Mouse (Mus musculus): ENCODE data around the gene Grsf1.

Grsf1 gene

GRCm38 (mm10) chr5:88675443-88676387 is at the start of gene Grsf1:
Gene Grsf1, minus strand, starts transcription at chr5:88676171.
- peak; percentile 93 for DNase-seq

GRCm38 (mm10) chr5:88724030-88724429 is 48.1 kb upstream of the Grsf1 start:
- DNase-seq, result no peak

GRCm38 (mm10) chr5:88722213-88722600 is 46.2 kb upstream of the Grsf1 start:
- DNase-seq, result peak; percentile 55

GRCm38 (mm10) chr5:88721565-88722212 is 45.7 kb upstream of the Grsf1 start:
- peak; percentile 32 for DNase-seq

- no peak for DNase-seq
These were observed 45.1 kb upstream of the Grsf1 start for GRCm38 (mm10) chr5:88721003-88721475.

GRCm38 (mm10) chr5:88720116-88721002 is 44.4 kb upstream of the Grsf1 start, which contains the start of gene Mob1b:
Gene Mob1b, plus strand, starts transcription at chr5:88720855.
- DNase-seq, result peak; percentile 98

GRCm38 (mm10) chr5:88716983-88717382 is 41.0 kb upstream of the Grsf1 start:
- no peak for DNase-seq

GRCm38 (mm10) chr5:88712328-88712727 is 36.4 kb upstream of the Grsf1 start:
- DNase-seq, result no peak

GRCm38 (mm10) chr5:88711618-88712224 is 35.8 kb upstream of the Grsf1 start:
- DNase-seq, result no peak

- DNase-seq, result no peak
These were observed 35.2 kb upstream of the Grsf1 start for GRCm38 (mm10) chr5:88711128-88711527.

GRCm38 (mm10) chr5:88703551-88703950 is 27.6 kb upstream of the Grsf1 start:
- DNase-seq, result no peak

GRCm38 (mm10) chr5:88702041-88702440 is 26.1 kb upstream of the Grsf1 start:
- no peak for DNase-seq

- DNase-seq, result no peak
These were observed 23.4 kb upstream of the Grsf1 start for GRCm38 (mm10) chr5:88699251-88699913.

GRCm38 (mm10) chr5:88697291-88697690 is 21.3 kb upstream of the Grsf1 start:
- no peak for DNase-seq

- no peak for DNase-seq
These were observed 17.1 kb upstream of the Grsf1 start for GRCm38 (mm10) chr5:88693057-88693456.

GRCm38 (mm10) chr5:88692586-88692985 is 16.6 kb upstream of the Grsf1 start:
- no peak for DNase-seq

GRCm38 (mm10) chr5:88691506-88692095 is 15.6 kb upstream of the Grsf1 start:
- DNase-seq, result no peak

- no peak for DNase-seq
These were observed 14.9 kb upstream of the Grsf1 start for GRCm38 (mm10) chr5:88690681-88691505.

- DNase-seq, result no peak
These were observed 13.4 kb upstream of the Grsf1 start for GRCm38 (mm10) chr5:88689279-88689938.
